Mouse (Mus musculus) limb, embryonic 11.5 days (tissue): ENCODE data around the gene Gpd1. TPM values are rescaled to one million over a fixed set of nuclear protein-coding genes. Genes with fewer than 3 reads are reported as not detected.

Experiments used
- ATAC-seq: fragments of 200-750 bp; cut with Nextera tagmentation; 2 replicates; pipeline ENCODE4 v1.8.0; 2017; ENCODE audit warnings: low read depth; ENCODE audit not compliant: insufficient number of reproducible peaks, low FRiP score, low TSS enrichment
- DNase-seq: peaks from one replicate; pipeline ENCODE4 v3.0.0-alpha.2; 2015; ENCODE audit warnings: low spot score
- H3K27ac ChIP-seq: fragments of 300-500 bp; sonication (generic); replicated peaks from 2 replicates; pipeline ENCODE4 v1.5.1; 2014; ENCODE audit warnings: low read depth, mild to moderate bottlenecking, low read length
- H3K27me3 ChIP-seq: fragments of 300-500 bp; sonication (generic); 2 replicates; pipeline ENCODE4 v1.6.1; 2014; ENCODE audit warnings: mild to moderate bottlenecking, low read length, mixed read lengths; ENCODE audit not compliant: control insufficient read depth, insufficient read depth
- H3K36me3 ChIP-seq: fragments of 300-500 bp; sonication (generic); 2 replicates; pipeline ENCODE4 v1.6.1; 2014; ENCODE audit warnings: mild to moderate bottlenecking, low read length, moderate library complexity, mixed read lengths; ENCODE audit not compliant: control insufficient read depth, insufficient read depth
- H3K4me1 ChIP-seq: fragments of 300-500 bp; sonication (generic); 2 replicates; pipeline ENCODE4 v1.6.1; 2014; ENCODE audit warnings: low read length, mixed read lengths; ENCODE audit not compliant: control insufficient read depth, insufficient read depth
- H3K4me2 ChIP-seq: fragments of 300-500 bp; sonication (generic); 2 replicates; pipeline ENCODE4 v1.6.1; 2014; ENCODE audit warnings: low read depth, mild to moderate bottlenecking, moderate library complexity; ENCODE audit not compliant: severe bottlenecking
- H3K4me3 ChIP-seq: fragments of 300-500 bp; sonication (generic); 2 replicates; pipeline ENCODE4 v1.5.1; 2014; ENCODE audit warnings: low read depth, low read length
- H3K9ac ChIP-seq: fragments of 300-500 bp; sonication (generic); 2 replicates; pipeline ENCODE4 v1.6.1; 2014; ENCODE audit warnings: mild to moderate bottlenecking, low read length
- H3K9me3 ChIP-seq: fragments of 300-500 bp; sonication (generic); 2 replicates; pipeline ENCODE4 v1.6.1; 2016; ENCODE audit warnings: low read length; ENCODE audit not compliant: control insufficient read depth
- WGBS: fragments of 180-500 bp; shearing (Covaris S2); extraction: QIAGEN DNeasy Blood & Tissue Kit; methylation state at CpG from one replicate; pipeline ENCODE4 v1.1.7; 2014; 5-methylcytosine and 5-hydroxymethylcytosine counted together
- polyA plus RNA-seq: library from polyadenylated mRNA; unstranded; fragments of >200 nt; fragmentation: Nextera tagmentation; extraction: Ambion mirVana; gene quantifications from 2 replicates; pipeline ENCODE4 v1.2.1, GENCODE M21; 2014

Gpd1 gene
- polyA plus RNA-seq, 1 experiment from 2014 or later, result 0.27 TPM

- Histone ChIP-seq H3K9ac (no peak overlapping the region), H3K4me3 (no peak overlapping the region), H3K27ac (no peak overlapping the region), H3K36me3 (peaks cover 35% of the 10 kb centered on the region), H3K4me2 (no peak overlapping the region), H3K4me1 (no peaks in the 10 kb centered on the region), H3K9me3 (no peaks in the 10 kb centered on the region), H3K27me3 (no peaks in the 10 kb centered on the region)
- 96% methylated on average over 3 of the region's 3 CpGs for WGBS
- DNase-seq (no peak), ATAC-seq (no peak)
Observed at GRCm38 (mm10) chr15:99713569-99713968, 3.7 kb upstream of the Gpd1 start.

- ATAC-seq (no peak), DNase-seq (no peak)
- H3K27ac ChIP-seq, result no peak overlapping the region
- H3K4me1 ChIP-seq, result no peaks in the 10 kb centered on the region
- H3K4me3 ChIP-seq, result no peak overlapping the region
- H3K4me2 ChIP-seq, result no peak overlapping the region
- WGBS, result 80% methylated on average over 4 of the region's 4 CpGs
- H3K9ac ChIP-seq, result no peak overlapping the region
- no peaks in the 10 kb centered on the region for H3K9me3 ChIP-seq
- peaks cover 29% of the 10 kb centered on the region for H3K36me3 ChIP-seq
- H3K27me3 ChIP-seq, result no peaks in the 10 kb centered on the region
Observed at GRCm38 (mm10) chr15:99714206-99714605, 3.1 kb upstream of the Gpd1 start.

GRCm38 (mm10) chr15:99714858-99715257 lies 2.5 kb upstream of the Gpd1 start:
- H3K27me3 ChIP-seq, result no peaks in the 10 kb centered on the region
- DNase-seq (peak; percentile 81), ATAC-seq (no peak)
- no peaks in the 10 kb centered on the region for H3K4me1 ChIP-seq
- no peak overlapping the region for H3K4me3 ChIP-seq
- H3K9ac ChIP-seq, result no peak overlapping the region
- H3K27ac ChIP-seq, result no peak overlapping the region
- H3K4me2 ChIP-seq, result no peak overlapping the region
- H3K9me3 ChIP-seq, result no peaks in the 10 kb centered on the region
- 52% methylated on average over 7 of the region's 7 CpGs for WGBS
- peaks cover 23% of the 10 kb centered on the region; the same call in 1 of the 2 replicates for H3K36me3 ChIP-seq

- H3K9me3 ChIP-seq, result no peaks in the 10 kb centered on the region
- ATAC-seq (no peak), DNase-seq (no peak)
- no peaks in the 10 kb centered on the region for H3K4me1 ChIP-seq
- no peaks in the 10 kb centered on the region for H3K27me3 ChIP-seq
- H3K9ac ChIP-seq, result no peak overlapping the region
- 80% methylated on average over 13 of the region's 13 CpGs for WGBS
- no peak overlapping the region for H3K4me3 ChIP-seq
- H3K4me2 ChIP-seq, result no peak overlapping the region
- peaks cover 20% of the 10 kb centered on the region; the same call in 1 of the 2 replicates for H3K36me3 ChIP-seq
- H3K27ac ChIP-seq, result no peak overlapping the region
Observed at GRCm38 (mm10) chr15:99715361-99715865, 1.9 kb upstream of the Gpd1 start.

- no peak overlapping the region for H3K4me3 ChIP-seq
Observed at GRCm38 (mm10) chr15:99715982-99716746, 1.2 kb upstream of the Gpd1 start.

GRCm38 (mm10) chr15:99716814-99717213 lies 501 bp upstream of the Gpd1 start:
- Histone ChIP-seq H3K9ac (no peak overlapping the region), H3K4me1 (no peaks in the 10 kb centered on the region), H3K27me3 (no peaks in the 10 kb centered on the region), H3K4me2 (no peak overlapping the region), H3K36me3 (peaks cover 7% of the 10 kb centered on the region; the same call in 1 of the 2 replicates), H3K27ac (no peak overlapping the region), H3K4me3 (no peak overlapping the region), H3K9me3 (no peaks in the 10 kb centered on the region)
- DNase-seq (no peak), ATAC-seq (no peak)
- 89% methylated on average over 12 of the region's 12 CpGs for whole genome bisulfite sequencing

More at GRCm38 (mm10) chr15:99715982-99716746, 1.2 kb upstream of the Gpd1 start:
- Histone ChIP-seq H3K4me2 (no peak overlapping the region), H3K4me1 (no peaks in the 10 kb centered on the region), H3K27ac (no peak overlapping the region), H3K9ac (no peak overlapping the region), H3K27me3 (no peaks in the 10 kb centered on the region), H3K36me3 (peaks cover 12% of the 10 kb centered on the region; the same call in 1 of the 2 replicates), H3K9me3 (no peaks in the 10 kb centered on the region)
- no peak for DNase-seq
- WGBS, result 68% methylated on average over 11 of the region's 11 CpGs
- ATAC-seq, result no peak

GRCm38 (mm10) chr15:99718461-99719021 lies 1.2 kb downstream of the Gpd1 start:
- DNase-seq, result no peak
- WGBS, result 88% methylated on average over 9 of the region's 9 CpGs
- no peak overlapping the region for H3K9ac ChIP-seq

GRCm38 (mm10) chr15:99719865-99720264 lies 2.5 kb downstream of the Gpd1 start:
- ATAC-seq (no peak), DNase-seq (no peak)
- 81% methylated on average over 8 of the region's 8 CpGs for WGBS
- Histone ChIP-seq H3K4me2 (no peak overlapping the region), H3K27me3 (no peaks in the 10 kb centered on the region), H3K9ac (no peak overlapping the region), H3K4me3 (no peak overlapping the region), H3K36me3 (no peaks in the 10 kb centered on the region), H3K9me3 (no peaks in the 10 kb centered on the region), H3K4me1 (peaks cover 16% of the 10 kb centered on the region; the same call in 1 of the 2 replicates), H3K27ac (no peak overlapping the region)

More at GRCm38 (mm10) chr15:99718461-99719021, 1.2 kb downstream of the Gpd1 start:
- H3K4me3 ChIP-seq, result no peak overlapping the region
- H3K36me3 ChIP-seq, result peaks cover 1% of the 10 kb centered on the region; the same call in 1 of the 2 replicates
- H3K4me1 ChIP-seq, result peaks cover 5% of the 10 kb centered on the region; the same call in 1 of the 2 replicates
- no peaks in the 10 kb centered on the region for H3K9me3 ChIP-seq
- H3K27ac ChIP-seq, result no peak overlapping the region
- no peaks in the 10 kb centered on the region for H3K27me3 ChIP-seq
- no peak for ATAC-seq
- no peak overlapping the region for H3K4me2 ChIP-seq
